Mouse (Mus musculus): ENCODE data around the gene Myof. TPM values are rescaled to one million over a fixed set of nuclear protein-coding genes. Genes with fewer than 3 reads are reported as not detected.

Myof gene
- total RNA-seq, 2 experiments from 2014 or later, result 15.1 to 16.0 TPM

- no peak for DNase-seq
Measured at GRCm38 (mm10) chr19:38003671-38004521, 39.5 kb downstream of the Myof start.

- DNase-seq, result no peak
Measured at GRCm38 (mm10) chr19:38002816-38003215, 40.6 kb downstream of the Myof start.

- DNase-seq, result no peak
Measured at GRCm38 (mm10) chr19:38000990-38001389, 42.4 kb downstream of the Myof start.

DNA sequence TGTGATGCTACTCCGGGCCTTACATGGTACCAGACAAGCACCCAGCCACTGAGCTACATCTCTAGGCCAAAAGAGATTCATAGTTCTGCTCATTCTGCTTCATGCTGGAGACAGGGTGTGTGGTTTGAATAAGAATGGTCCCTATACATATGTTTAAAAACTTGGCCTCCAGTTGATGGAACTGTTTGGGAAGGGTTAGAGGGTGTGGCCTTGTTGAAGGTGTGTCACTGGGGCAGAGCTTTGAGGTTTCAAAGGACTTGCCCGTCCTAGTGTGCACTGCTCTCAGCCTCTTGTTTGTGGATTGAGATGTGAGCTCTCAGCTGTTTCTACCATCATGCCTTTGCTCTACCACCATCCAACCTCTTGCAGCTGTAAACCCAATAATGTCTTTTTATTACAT is 43.4 kb downstream of the Myof start:
- no peak for DNase-seq

DNA sequence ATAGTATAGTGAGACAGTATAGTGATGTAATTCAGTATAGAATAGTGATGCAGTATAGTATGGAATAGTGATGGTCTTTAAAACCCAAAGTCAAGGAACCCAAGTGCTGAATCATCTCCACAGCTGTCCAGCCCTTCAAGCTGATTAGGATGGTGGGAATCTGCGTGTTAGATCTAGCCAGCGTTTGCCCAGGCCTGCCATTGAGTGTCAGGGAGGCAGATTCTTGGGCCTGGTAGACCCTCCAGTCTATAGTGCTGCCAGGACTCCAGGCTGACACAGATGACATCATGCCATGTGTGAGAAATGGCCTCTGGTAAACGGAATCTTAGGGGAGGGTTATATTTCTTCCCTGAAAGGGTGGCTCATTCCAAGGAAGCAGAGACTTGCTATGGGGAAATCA is 49.1 kb downstream of the Myof start:
- DNase-seq, result no peak

DNA sequence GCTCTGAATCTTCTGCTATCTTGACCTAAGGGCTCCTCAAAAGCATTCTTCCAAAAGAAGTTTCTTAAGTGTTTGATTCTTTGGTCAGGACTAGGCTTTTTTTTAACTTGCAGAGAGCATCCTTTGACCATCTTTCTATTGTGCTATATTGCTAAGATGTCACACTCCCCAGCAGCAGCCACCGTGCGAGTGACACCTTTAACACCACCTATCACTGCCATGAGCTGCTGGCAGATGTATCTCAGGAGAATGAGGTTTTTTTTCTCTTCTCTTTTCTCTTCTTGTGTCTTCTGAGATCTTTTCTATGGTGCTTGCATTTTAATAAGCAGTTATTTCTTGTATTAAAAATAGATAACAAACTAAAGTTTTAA is 51.2 kb downstream of the Myof start:
- DNase-seq, result no peak

DNA sequence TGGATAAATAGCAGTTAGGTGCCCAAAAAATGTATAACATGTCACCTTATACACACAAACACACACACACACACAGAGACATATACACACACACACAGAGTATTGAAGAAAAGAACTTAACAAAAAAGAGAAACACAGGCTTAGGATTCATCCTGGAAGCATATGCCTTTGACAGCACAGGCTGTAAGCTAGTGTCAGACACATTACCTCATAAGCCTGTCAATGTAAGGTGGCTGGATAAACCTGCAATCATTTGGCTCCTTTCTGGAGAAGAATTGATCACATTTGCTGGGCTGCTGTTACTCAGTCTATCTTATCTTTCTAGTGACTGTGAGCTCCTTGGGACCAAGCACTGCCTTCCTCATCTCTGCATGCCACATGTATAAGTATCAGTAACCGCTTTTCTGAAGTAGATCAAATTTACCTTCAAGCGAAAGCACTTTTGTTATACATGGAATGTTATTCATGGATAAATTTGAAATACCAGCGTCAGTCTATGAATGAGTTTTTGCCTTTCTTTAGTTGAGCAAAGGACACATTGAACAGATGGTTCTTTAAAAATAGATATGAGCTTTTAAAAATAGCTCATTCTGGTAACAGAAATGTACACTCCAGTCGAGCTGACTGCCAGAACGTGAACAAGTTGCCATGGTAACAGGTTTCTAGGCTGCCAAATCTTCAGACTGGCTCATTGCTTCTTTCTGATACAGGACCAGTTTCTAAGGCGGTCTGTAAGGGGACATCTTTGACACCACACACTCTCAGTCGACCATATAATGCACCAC is 51.8 kb downstream of the Myof start:
- peak; percentile 12 for DNase-seq

GRCm38 (mm10) chr19:37989971-37990370 is 53.4 kb downstream of the Myof start:
- DNase-seq, result no peak

DNA sequence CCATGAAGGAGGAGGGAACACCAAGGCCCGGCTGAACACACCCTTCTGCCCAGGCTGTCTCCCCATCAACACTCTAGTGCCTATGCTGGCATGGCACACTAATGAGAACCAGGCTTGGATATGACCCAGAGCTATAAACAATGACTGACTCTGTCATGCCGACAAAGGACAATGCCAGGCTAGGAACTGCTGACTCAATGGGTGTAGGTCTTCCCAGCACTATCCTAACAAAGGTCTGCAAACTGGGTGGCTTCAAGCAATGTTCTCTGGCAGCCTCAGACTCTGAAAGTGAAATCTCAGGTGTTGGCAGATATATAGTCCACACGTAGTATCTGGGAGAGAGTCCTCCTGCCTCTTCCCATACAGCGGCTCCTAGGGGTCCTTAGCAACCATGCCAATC is 55.2 kb downstream of the Myof start:
- no peak for DNase-seq

DNA sequence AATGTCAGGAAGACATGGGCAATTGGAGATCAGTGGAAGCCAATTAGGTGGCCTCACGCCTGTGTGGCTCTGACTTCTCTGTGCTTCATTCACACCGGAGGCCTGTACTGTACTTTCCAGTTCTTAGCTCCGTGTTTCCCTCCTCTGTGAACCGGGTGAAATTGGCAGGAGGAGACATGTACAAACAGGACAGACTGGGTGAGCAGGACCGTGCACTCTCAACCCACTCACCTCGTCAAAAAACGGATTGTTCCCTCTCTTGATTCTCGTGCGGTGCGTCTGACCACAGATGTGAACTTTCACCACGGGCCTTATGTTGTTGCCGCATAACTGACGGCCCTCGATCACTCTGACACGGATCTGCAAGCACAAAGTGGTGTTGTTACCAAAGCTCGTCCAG is 57.6 kb downstream of the Myof start:
- DNase-seq, result no peak

- no peak for DNase-seq
Measured at GRCm38 (mm10) chr19:37975951-37976350, 67.4 kb downstream of the Myof start.

- no peak for DNase-seq
Measured at GRCm38 (mm10) chr19:37970571-37970970, 72.8 kb downstream of the Myof start.

- no peak for DNase-seq
Measured at GRCm38 (mm10) chr19:37970004-37970403, 73.4 kb downstream of the Myof start.

DNA sequence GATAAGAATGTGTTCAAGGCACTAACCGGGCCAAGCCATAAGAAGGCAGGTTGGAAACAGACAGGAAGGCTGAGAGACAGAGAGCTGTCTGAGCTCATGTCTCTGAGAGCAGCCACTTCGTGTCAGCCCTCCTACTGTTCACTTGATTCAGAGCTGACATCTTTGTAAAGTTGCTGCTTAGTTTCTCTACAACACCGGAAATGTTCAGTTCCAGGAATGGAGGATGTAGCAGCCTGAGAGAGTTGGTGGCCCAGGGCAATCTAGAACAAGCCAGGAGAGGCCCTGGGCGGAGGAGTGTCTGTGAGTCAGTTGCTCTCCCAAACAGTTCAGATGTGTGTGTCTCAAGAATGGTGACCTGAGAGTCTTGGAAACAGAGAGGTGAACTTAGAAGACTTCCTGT is 77.5 kb downstream of the Myof start:
- no peak for DNase-seq

- DNase-seq, result no peak
Measured at GRCm38 (mm10) chr19:37963421-37963820, 80.0 kb downstream of the Myof start.

- DNase-seq, result no peak
Measured at GRCm38 (mm10) chr19:37960791-37961190, 82.6 kb downstream of the Myof start.

DNA sequence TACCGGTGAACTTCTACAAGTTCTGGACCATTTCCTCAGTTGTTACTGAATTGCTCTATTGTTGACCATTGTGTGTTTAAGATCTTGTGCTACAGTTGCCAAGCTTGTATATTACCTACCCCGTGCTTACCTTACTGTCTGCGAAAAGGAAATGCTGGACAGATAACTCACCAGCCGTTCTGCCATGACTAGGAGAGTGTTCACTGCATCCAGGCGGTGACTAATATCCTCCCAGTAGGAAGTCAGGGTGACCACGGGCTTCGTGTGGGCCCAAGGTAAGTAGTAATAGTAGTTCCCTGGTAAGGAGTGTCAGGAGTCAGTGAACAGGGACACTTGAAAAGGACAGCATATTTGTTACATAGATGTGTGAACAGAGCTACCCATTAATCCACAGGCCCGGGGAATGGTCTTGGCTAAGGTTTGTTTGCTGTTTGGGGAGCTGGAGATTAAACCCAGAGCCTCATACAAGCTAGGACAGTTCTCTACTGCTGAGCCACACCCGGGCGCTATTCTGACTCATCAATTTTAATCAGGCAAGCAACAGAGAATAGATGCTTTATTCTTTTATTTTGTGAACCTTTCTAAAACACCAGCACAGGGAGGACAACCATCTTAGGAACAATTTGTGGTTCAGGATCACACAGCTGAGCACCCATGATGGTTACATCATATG is 83.7 kb downstream of the Myof start:
- DNase-seq, result no peak

- DNase-seq, result no peak
Measured at GRCm38 (mm10) chr19:37959076-37959475, 84.3 kb downstream of the Myof start.

- peak; percentile 17 for DNase-seq
Measured at GRCm38 (mm10) chr19:37957256-37957655, 86.1 kb downstream of the Myof start.

DNA sequence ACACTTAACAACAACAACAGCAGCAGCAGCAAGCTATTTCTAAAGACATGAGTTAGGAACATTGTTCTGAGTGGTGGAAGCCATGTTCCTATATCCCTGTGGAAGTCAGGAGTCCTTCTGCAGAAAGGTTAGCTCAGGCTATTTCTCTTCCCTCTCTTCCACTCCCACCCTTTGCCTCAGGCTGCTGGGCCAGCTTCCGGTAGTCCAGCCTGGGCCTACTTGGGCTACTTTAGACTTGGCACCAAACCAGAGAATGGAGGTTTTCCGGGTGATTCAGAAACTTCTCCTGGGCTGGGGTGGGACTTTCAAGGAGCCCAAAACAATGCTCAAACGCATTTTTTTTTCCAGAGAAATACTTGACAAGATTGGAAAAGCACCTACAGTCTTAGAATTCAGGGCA is 87.4 kb downstream of the Myof start:
- no peak for DNase-seq

DNA sequence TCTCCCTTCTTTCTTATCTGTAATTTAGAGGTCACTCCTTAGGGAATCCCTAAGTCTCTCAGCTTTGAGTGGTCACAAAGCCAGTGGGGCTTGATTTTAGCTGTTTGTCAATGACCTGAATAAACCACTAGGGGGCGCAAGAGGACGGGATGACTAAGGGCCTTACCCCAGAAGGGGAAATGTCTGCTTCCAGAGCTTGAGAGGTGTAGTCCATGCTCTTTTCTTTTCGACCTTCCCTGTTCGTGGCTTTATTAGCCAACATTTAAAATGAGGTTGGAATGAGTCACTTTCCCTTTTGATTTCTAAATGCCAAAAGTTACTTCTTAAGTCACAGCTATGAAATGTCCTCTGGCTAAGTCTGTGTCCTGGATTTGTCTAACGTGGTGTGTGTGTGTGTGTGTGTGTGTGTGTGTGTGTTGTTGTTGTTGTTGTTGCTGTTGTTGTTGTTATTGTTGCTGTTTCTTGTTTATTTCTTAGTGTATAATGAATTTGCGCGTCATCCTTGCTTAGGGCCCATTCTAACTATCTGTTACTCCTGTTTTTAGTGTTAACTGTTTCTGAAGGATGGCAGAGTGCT is 87.9 kb downstream of the Myof start:
- DNase-seq, result peak; percentile 86

- no peak for DNase-seq
Measured at GRCm38 (mm10) chr19:37954772-37955171, 88.6 kb downstream of the Myof start.

GRCm38 (mm10) chr19:37954236-37954635 is 89.1 kb downstream of the Myof start:
- no peak for DNase-seq

Data from adrenal gland, postnatal 10 days (tissue).